Comparison of ENCODE assay signal across 11 mouse cellular contexts in genomic region chr7:97172126-97172525, GRCm38 (mm10).
DNase-seq lines count a peak whose midpoint lies in the region; ATAC-seq and TF ChIP-seq lines count a peak whose summit lies in the region.
"Had no signal": no experiment of that assay in that cellular context is flagged by ENCODE, and none has a peak within 500 bp of the region (broad histone marks: within the 10 kb centered on the region; RNA-seq: fewer than 3 reads in every experiment).

No protein-coding gene starts in this region.

- ATAC-seq in lung, postnatal 0 days, result no peak

- WGBS in bone marrow, adult 2 months, result 7% methylated on average over 3 of the region's 3 CpGs
- 38% methylated on average over 3 of the region's 3 CpGs for WGBS in lung, postnatal 0 days

- peak overlapping the region; percentile 41; the same call in 1 of the 2 replicates for H3K27ac ChIP-seq in bone marrow, adult 2 months (ENCODE audit: control insufficient read depth, insufficient read depth, low read depth, low read length, poor library complexity)
- peak overlapping the region; percentile 81 for H3K27ac ChIP-seq in cortical plate, adult 2 months (ENCODE audit: insufficient read depth, low read length)
- H3K27ac ChIP-seq in lung, postnatal 0 days (ENCODE audit: low read length), result peak overlapping the region; percentile 22; the same call in 1 of the 2 replicates
- H3K27ac ChIP-seq: hindbrain, embryonic 14.5 days; limb, embryonic 15.5 days had no signal

- intact Hi-C loops in left cerebral cortex, postnatal 4 days (cut with DNase I), result no loop called here

- H3K4me1 ChIP-seq in bone marrow, adult 2 months (ENCODE audit: control insufficient read depth, insufficient read depth, low read length), result no peaks in the 10 kb centered on the region; the same call in 1 of the 2 replicates
- no peaks in the 10 kb centered on the region; the same call in 1 of the 2 replicates for H3K4me1 ChIP-seq in cortical plate, adult 2 months (ENCODE audit: control insufficient read depth, insufficient read depth, low read length)
- no peaks in the 10 kb centered on the region for H3K4me1 ChIP-seq in lung, postnatal 0 days (ENCODE audit: insufficient read depth, low read depth, low read length)
- H3K4me1 ChIP-seq: limb, embryonic 15.5 days had no signal

- DNase-seq in heart, postnatal 4 days, result peak; percentile 29
- DNase-seq in lung, postnatal 0 days (ENCODE audit: low spot score), result peak; percentile 39
- DNase-seq in embryo, embryonic 10 days (ENCODE audit: low spot score), result no peak
- no peak for DNase-seq in c-Kit-positive CD71-positive TER-119-positive erythroid progenitor cells, embryonic 14.5 days (ENCODE audit: low spot score)
- DNase-seq in left cerebral cortex, postnatal 4 days, result no peak
- DNase-seq: cerebellum, postnatal 36 days; retina, postnatal 1 day had no signal

- no peak for TF ChIP-seq EP300 in lung, postnatal 0 days (IDR thresholded peaks at IDR 0.05)

- H3K9ac ChIP-seq in lung, postnatal 0 days (replicated peaks; ENCODE audit: low read depth), result no peak overlapping the region
- H3K9ac ChIP-seq: hindbrain, embryonic 14.5 days; limb, embryonic 15.5 days had no signal

- no peak overlapping the region for H3K4me2 ChIP-seq in lung, postnatal 0 days (replicated peaks; ENCODE audit: low read depth, low read length)
- H3K4me2 ChIP-seq: hindbrain, embryonic 14.5 days; limb, embryonic 15.5 days had no signal

- no peaks in the 10 kb centered on the region for H3K9me3 ChIP-seq in lung, postnatal 0 days (ENCODE audit: low read length)
- H3K9me3 ChIP-seq: limb, embryonic 15.5 days had no signal

- H3K4me3 ChIP-seq in bone marrow, adult 2 months (replicated peaks; ENCODE audit: control insufficient read depth, low read depth, low read length), result no peak overlapping the region
- H3K4me3 ChIP-seq in cortical plate, adult 2 months (ENCODE audit: insufficient read depth, low read length), result no peak overlapping the region
- no peak overlapping the region for H3K4me3 ChIP-seq in lung, postnatal 0 days (ENCODE audit: low read depth, low read length)
- H3K4me3 ChIP-seq: limb, embryonic 15.5 days had no signal

- no peaks in the 10 kb centered on the region for H3K27me3 ChIP-seq in lung, postnatal 0 days (replicated peaks; ENCODE audit: insufficient read depth, low read length)
- H3K27me3 ChIP-seq: limb, embryonic 15.5 days had no signal

- no peaks in the 10 kb centered on the region for H3K36me3 ChIP-seq in lung, postnatal 0 days (ENCODE audit: insufficient read depth, low read length)
- H3K36me3 ChIP-seq: limb, embryonic 15.5 days had no signal

- TF ChIP-seq POLR2A in bone marrow, adult 2 months (IDR thresholded peaks at IDR 0.05; ENCODE audit: borderline replicate concordance, control insufficient read depth, low read depth, low read length), result no peak
- no peak for TF ChIP-seq POLR2A in cortical plate, adult 2 months (IDR thresholded peaks at IDR 0.05; ENCODE audit: extremely low read depth, insufficient read depth, low read length)

- no peak for TF ChIP-seq CTCF in bone marrow, adult 2 months (IDR thresholded peaks at IDR 0.05; ENCODE audit: control insufficient read depth, insufficient read depth, low read length)
- TF ChIP-seq CTCF in cortical plate, adult 2 months (IDR thresholded peaks at IDR 0.05; ENCODE audit: extremely low read depth, insufficient read depth, low read length), result no peak
- TF ChIP-seq CTCF in lung, postnatal 0 days (IDR thresholded peaks at IDR 0.05), result no peak

Comparison
In these comparisons a context has a peak if more than half of its experiments do, and no peak if none do; other contexts are left out.
1. H3K27ac ChIP-seq: peak in every context shown above with its lines; median percentile 81 in cortical plate, adult 2 months; 41 in bone marrow, adult 2 months; 22 in lung, postnatal 0 days.
2. DNase-seq: peak in heart, postnatal 4 days (single experiment) and lung, postnatal 0 days (single experiment); none in embryo, embryonic 10 days (single experiment), c-Kit-positive CD71-positive TER-119-positive erythroid progenitor cells, embryonic 14.5 days (single experiment) and left cerebral cortex, postnatal 4 days (single experiment).